Mouse (Mus musculus): ENCODE data around the gene Kifc3.
"Not testable (repeated sequence)": the region's sequence is repeated elsewhere in the genome, so short reads cannot be mapped to it uniquely, and the experiment has no call there.

Kifc3 gene

DNA sequence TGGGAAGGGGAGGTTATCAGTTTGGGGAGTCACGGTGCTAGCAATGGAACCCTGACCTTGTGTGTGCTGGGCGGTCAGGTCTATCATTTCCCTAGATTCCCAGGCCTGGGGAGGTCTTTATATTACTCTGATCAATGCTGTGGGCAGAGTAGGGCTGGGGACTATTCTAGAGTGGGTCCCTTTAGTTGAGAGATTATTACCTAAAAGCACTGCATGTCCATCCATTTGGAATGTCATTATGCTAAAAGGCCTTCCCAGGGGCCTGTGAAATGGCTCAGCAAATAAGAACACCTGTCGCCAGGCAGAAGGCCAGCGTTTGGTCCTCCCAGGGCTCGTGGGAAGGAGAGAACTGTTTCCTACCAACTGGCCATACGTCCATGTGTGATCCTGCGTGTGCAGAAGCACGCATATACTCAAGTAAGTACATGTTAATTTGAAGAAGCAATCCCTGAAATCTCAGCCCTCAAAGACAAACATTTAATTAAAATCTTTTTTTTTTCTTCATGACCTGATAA is 499 bp downstream of the Kifc3 start:
- DNase-seq (ENCODE audit: low spot score), result no peak

DNA sequence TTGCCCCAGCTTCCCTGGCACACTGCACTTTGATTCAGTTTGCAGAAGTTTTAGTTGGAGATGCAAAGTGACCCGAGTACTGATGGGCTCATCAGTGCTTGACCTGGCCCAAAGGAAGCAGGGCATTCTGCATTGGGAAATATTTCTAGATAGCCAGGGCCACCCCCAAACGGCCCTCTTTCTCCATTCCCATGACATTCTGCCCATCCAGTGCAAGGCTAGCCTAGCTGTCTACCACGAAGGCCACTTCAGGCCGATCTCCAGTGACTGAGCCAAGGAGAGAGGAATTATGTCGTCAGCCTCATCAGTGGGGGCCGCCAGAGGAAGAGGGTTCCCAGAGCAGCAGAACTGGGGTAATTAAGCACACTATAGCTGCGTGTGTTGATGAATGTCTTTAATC is 1.1 kb downstream of the Kifc3 start:
- no peak for DNase-seq (ENCODE audit: low spot score)

- no peak for DNase-seq (ENCODE audit: low spot score)
These were observed 2.6 kb downstream of the Kifc3 start for GRCm38 (mm10) chr8:95200001-95200405.

- no peak for DNase-seq (ENCODE audit: low spot score)
These were observed 6.9 kb downstream of the Kifc3 start for GRCm38 (mm10) chr8:95195728-95196127.

DNA sequence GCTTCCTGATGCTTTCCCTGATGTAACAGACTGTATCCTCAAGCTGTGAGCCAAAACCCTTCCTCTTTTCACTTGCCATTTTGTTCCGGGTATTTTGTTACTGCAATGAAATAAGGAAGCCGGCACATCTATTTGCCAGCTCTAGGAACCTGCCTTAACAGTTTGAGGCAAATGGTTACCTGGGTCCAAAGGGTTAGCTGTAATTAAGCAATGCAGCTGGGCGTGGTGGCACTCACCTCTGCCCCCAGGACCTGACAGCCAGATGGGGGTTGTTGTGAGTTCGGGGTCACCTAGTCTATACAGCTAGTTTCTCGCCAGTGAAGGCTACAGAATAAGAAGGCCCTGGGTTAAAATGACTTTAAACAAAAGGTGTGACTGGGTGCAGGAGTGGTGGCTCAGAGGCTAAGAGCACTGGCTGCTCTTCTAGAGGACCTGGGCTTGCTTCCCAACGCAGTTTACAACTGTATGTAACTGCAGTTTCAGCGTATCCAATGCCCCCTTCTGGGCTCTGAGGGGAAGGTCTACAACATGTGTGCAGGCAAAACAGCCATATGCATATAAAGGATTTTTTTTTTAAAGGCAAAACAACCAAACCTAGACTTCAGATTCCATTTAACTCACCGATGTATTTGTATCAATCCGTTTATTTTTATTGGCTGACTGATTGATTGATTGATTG is 11.0 kb downstream of the Kifc3 start:
- DNase-seq (ENCODE audit: low spot score), result no peak

DNA sequence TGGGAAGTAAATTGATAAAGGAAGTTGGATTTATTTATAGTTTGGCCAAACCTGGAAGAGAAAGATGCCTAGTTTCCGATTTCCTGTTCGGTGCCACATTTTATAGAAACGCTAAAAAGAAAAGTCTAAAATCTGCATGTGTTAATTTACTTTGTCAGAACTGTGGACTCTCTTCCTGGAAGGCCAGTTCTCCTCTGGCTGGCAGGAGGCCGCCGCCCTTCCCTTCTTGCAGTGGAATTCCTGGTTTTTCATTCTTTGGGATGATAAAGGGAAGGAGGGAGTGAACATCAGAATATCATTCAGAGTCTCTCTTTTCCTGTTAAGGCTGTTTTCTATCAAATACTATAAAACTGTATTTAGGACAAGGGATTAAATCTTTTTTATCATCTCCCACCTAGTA is 15.0 kb downstream of the Kifc3 start:
- DNase-seq (ENCODE audit: low spot score), result no peak

DNA sequence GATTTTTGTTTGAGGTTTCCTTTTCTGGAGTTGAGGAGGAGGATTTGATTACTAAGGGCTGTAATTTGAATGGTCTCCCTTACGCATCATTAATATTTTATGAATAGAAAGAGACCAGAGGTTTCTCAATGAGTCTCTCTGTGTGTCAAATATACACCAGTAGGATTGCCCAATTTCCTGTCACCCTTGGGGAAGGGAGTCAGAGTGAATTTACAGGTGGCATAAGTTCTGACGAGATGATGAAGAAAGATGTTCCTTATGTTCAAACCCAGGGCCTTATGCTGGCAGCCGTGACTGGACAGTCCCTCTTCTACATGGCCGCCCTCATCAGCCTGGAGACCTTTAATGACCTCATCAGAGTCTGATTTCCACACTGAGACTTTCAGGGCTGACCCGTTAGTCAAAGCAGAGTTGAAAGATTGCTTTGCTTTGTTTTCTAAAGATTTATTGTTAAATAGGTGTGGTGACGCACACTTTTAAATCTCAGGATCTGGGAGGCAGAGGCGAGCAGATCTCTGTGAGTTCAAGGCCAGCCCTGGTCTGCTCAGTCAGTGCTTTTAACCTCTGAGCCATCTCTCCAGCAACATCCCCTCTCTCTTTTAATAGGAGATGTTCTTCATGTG is 16.6 kb downstream of the Kifc3 start:
- no peak for DNase-seq (ENCODE audit: low spot score)

DNA sequence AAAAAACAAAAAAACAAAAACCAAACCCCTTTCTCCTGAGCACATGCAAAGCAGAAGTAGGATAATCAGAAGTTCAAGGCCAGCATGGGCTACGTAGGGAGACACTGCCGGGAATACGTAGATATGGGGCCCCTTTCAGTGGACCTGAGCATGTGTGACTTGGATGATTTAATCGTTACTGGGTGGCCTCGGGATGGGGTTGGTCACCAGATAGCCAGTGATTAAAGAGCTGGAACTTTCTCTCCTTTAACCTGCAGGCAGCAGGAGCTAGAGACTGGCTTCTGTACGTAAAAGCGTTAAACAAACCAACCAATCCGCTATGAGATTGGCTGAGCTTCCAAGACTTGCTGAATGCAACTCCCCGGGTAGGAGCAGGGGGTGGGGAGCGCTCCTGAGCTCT is 17.5 kb downstream of the Kifc3 start:
- DNase-seq (ENCODE audit: low spot score), result no peak

GRCm38 (mm10) chr8:95184171-95184570 is 18.4 kb downstream of the Kifc3 start:
- no peak for DNase-seq (ENCODE audit: low spot score)

DNA sequence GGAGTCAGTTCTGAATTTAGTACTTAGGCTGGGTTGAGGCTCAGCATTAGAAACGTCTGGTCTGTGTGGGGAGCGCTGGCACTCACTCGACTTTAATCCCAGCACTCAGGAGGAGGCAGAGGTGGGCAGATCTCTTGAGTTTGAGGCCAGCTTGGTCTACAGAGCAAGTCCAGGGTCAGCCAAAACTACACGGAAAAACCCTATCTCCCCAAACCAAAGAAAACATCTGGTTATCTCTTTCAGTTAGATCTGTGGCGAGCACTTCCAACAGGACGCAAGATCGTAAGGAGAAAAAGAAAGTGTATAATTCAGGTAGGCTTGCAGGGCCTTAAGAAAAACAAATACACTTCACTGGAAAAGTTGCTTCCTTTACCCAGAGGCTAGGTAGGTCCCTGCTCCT is 20.8 kb downstream of the Kifc3 start:
- DNase-seq (ENCODE audit: low spot score), result no peak

DNA sequence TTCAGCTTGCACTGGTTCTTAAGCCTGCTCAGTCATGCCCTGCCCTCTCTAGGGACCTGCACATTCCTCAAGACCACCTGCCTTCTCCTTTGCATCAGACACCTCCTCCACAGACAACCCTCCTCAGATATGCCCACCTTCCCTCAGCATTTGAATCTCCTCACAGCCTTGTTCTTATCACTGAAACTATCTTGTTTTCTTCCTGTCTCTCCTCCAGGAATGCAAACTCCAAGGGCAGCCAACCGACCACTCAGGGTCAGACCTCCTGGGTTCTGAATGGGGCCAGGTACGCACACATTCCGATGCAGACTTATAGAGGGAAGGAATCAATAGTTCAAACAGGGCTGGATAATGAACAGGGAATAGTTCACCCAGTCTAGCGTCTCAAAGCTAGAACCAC is 24.4 kb downstream of the Kifc3 start:
- no peak for DNase-seq (ENCODE audit: low spot score)

DNA sequence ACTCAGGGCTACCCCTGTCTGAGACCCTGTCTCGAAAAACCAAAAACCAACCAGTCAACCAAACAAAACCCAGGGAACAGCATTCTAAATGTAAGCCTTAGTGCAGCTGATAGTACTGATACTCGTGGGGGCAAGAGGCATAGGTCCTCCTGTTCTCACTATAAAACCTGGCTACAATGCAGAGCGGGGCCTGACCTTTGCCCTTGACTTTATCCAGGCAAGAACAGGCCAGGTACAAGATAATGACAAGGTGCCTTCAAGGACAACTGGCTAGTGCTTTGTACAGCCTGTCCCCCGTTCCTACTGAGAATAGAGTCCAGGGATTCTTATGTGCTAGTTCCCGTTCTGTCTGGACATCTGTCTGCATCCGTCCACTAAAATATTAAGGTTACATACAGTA is 25.6 kb downstream of the Kifc3 start:
- no peak for DNase-seq (ENCODE audit: low spot score)

- DNase-seq (ENCODE audit: low spot score), result no peak
These were observed 26.8 kb downstream of the Kifc3 start for GRCm38 (mm10) chr8:95175808-95176207.

DNA sequence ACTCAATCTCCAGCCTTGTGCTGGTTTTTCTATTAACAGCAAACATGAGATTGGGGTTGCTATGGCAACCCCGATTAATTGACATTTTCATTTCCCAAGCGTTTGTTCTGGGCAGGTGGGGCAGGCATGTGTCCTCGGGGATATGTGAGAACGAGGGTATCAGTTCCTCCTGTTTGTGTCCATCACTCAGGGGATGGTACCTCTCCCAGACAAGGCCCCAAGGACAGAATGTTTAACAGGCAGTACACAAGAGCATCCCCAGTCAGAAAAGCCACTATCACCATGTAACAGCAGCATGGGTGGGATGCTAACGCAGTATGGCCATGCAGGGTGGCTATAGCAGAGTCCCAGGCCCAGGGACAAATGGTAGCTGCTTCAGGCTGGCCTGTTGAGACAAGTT is 27.3 kb downstream of the Kifc3 start:
- no peak for DNase-seq (ENCODE audit: low spot score)

- DNase-seq (ENCODE audit: low spot score), result no peak
These were observed 30.2 kb downstream of the Kifc3 start for GRCm38 (mm10) chr8:95172433-95172832.

DNA sequence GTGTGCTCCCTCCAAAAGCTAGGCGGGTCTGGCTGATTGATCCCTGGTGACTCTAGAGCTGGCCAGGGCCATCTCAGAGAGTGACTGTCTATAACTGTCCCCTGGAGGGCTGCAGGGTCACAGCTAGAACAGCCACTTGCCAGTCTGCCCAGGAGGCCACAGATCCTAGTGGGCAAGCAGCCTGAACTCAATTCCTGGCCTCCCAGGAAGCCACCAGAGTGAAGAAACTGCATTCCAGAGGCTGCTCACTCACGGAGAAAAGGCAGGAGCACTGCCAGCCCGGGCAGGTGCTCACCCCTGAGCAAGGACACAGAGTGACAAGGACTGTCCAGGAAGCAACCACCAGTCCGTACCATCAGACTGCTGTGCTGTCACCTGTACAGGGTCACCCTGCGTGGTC is 34.9 kb downstream of the Kifc3 start:
- DNase-seq (ENCODE audit: low spot score), result no peak

DNA sequence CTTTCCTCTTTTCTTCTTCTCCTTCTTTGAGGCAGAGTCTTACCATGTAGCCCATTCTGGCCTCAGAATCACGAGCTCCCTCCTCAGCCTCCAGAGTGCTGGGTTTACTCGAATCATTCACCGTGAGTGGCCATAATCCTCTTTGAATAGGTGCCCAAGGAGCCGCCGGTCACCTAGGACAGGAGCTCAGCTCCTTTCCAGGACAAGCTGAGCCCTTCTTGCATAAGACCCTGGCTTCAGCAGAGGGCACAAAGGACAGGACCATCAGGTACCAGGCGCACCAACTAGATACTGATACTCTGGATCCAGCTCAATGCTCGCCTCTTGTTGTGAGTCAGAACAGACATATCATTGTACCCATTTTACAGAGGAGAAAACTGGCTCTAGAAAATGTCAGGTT is 36.2 kb downstream of the Kifc3 start:
- DNase-seq (ENCODE audit: low spot score), result no peak

DNA sequence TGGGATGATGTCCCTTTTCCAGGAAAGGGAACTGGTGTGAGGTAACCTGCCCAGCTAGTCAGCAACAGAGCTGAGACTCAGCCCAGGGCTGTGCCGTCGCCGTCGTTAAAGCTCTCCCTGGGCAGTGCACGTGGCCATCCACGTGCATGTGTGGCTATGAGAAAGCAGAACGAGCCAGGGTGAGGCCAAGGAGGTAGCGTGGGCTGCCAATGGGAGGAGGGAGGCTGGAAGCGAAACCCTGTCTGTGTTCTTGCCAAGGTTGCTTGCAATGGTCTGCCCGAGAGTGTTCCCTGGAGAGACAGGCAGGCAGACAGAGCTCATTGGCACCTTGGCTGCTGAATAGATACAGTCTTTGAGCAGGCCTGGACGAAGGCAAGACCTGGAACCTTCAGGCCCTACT is 36.7 kb downstream of the Kifc3 start:
- peak; percentile 54 for DNase-seq (ENCODE audit: low spot score)

DNA sequence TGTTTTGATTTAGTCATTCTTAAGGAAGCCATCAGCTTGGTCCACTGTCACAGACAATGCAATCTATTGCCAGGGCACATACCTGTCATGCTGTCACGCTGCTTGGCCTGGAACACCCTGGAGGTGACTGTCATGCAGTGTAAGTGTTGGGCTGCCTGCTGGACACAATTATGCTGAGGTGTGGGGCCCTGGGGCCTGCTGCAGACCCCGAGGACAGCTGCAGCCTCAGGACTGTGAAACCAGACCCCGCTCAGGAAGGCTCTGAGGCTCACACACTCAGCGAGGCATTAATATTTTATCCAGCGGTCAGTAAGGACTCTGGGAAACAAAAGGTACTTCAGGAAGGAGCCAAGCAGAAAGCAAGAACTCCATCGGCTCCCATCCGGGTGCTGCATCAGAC is 38.1 kb downstream of the Kifc3 start:
- no peak for DNase-seq (ENCODE audit: low spot score)

- DNase-seq (ENCODE audit: low spot score), result not testable (repeated sequence)
These were observed 38.6 kb downstream of the Kifc3 start for GRCm38 (mm10) chr8:95163969-95164368.

DNA sequence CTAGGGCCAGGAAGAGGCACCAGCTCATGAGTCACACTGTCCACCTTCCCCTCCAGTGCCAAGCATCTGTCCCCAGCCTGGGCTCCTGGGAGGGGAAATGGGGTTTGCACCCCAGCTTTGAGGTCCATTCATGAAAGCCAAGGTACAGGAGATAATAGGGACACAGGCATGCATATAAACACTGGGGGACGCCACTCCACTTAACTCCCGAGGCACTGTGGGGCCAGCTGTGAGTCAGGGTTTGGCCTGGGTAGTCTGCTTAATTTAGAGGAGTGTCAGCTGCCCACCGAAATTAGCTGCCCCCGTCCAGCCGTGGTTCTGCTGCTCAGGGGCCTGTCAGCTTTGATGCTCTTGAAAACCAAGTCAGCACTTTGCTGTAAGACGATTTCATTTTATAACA is 39.8 kb downstream of the Kifc3 start:
- DNase-seq (ENCODE audit: low spot score), result no peak

GRCm38 (mm10) chr8:95159344-95159743 is 43.3 kb downstream of the Kifc3 start:
- no peak for DNase-seq (ENCODE audit: low spot score)

- no peak for DNase-seq (ENCODE audit: low spot score)
These were observed 44.0 kb downstream of the Kifc3 start for GRCm38 (mm10) chr8:95158654-95159053.

GRCm38 (mm10) chr8:95157145-95157544 is 45.5 kb downstream of the Kifc3 start:
- DNase-seq (ENCODE audit: low spot score), result no peak
